Mouse (Mus musculus) heart, adult 2 months (tissue): ENCODE results near the gene Tnnt1. TPM values are rescaled to one million over a fixed set of nuclear protein-coding genes. Genes with fewer than 3 reads are reported as not detected.

ENCODE experiments used
- DNase-seq, 2 experiments: peaks; one replicate each; pipeline ENCODE4 v3.0.0; 2021
- H3K27ac ChIP-seq: fragments of 200-600 bp; 2 replicates; pipeline ENCODE4 v1.8.1; 2022
- H3K27me3 ChIP-seq: fragments of 200-500 bp; 2 replicates; pipeline ENCODE4 v1.6.1; 2012; ENCODE audit warnings: mild to moderate bottlenecking, low read length, inconsistent platforms, mixed read lengths; ENCODE audit not compliant: control insufficient read depth, insufficient read depth
- H3K36me3 ChIP-seq: fragments of 200-500 bp; 2 replicates; pipeline ENCODE4 v1.6.1; 2012; ENCODE audit warnings: low read length, inconsistent platforms; ENCODE audit not compliant: control insufficient read depth, insufficient read depth
- H3K4me1 ChIP-seq: fragments of 200-500 bp; 2 replicates; pipeline ENCODE4 v1.6.1; 2011; ENCODE audit warnings: low read length; ENCODE audit not compliant: control insufficient read depth, insufficient read depth
- H3K4me3 ChIP-seq: fragments of 200-600 bp; 2 replicates; pipeline ENCODE4 v1.8.1; 2022
- H3K79me2 ChIP-seq: fragments of 200-500 bp; replicated peaks from 2 replicates; pipeline ENCODE4 v1.6.1; 2012; ENCODE audit warnings: mild to moderate bottlenecking, inconsistent platforms, low read length, moderate library complexity, mixed read lengths; ENCODE audit not compliant: control insufficient read depth, insufficient read depth
- H3K9ac ChIP-seq: fragments of 200-500 bp; 2 replicates; pipeline ENCODE4 v1.6.1; 2012; ENCODE audit warnings: low read depth, mild to moderate bottlenecking, control low read depth, inconsistent platforms, low read length, mixed read lengths
- CTCF ChIP-seq: fragments of 200-600 bp; IDR thresholded peaks from 2 replicates; pipeline ENCODE4 v1.8.1; 2022; ENCODE audit warnings: antibody characterized with exemption, mild to moderate bottlenecking, moderate library complexity
- EP300 ChIP-seq: fragments of 200-500 bp; IDR thresholded peaks from 2 replicates; pipeline ENCODE4 v1.6.1; 2011; ENCODE audit warnings: low read depth, low read length, control low read depth; ENCODE audit not compliant: insufficient read depth
- POLR2A ChIP-seq: fragments of 200-500 bp; IDR thresholded peaks from 2 replicates; pipeline ENCODE4 v1.6.1; 2011; ENCODE audit warnings: mild to moderate bottlenecking, low read depth, low read length, control low read depth; ENCODE audit not compliant: insufficient read depth
- WGBS: fragments of 180-500 bp; shearing (Covaris S2); methylation state at CpG from one replicate; pipeline ENCODE4 v1.1.7; 2018; 5-methylcytosine and 5-hydroxymethylcytosine counted together
- intact Hi-C: fragments of 180-260 bp; cut with DNase I; formaldehyde crosslinking; loops from one replicate; pipeline ENCODE4 v1.15.1; 2025
- polyA plus RNA-seq: library from polyadenylated mRNA; depleted of rRNA; stranded (reverse); fragments of >200 nt; gene quantifications from 2 replicates; pipeline ENCODE4 v1.2.3, GENCODE M21; 2012
- total RNA-seq, 2 experiments: library from RNA; stranded (reverse); gene quantifications; 2 replicates each; pipeline ENCODE4 v1.2.3; 2021

The Tnnt1 gene
- total and polyA plus RNA-seq, 3 experiments = 9.2 to 19.7 (median 15.6) TPM

GRCm38 (mm10) chr7:4515853-4516252 lies 329 bp downstream of the Tnnt1 start:
- H3K36me3 ChIP-seq = no peaks in the 10 kb centered on the region; the same call in 1 of the 2 replicates
- DNase-seq = no peak
- no peak overlapping the region for H3K4me3 ChIP-seq
- intact Hi-C loops = no loop called here
- peaks cover 10% of the 10 kb centered on the region for H3K4me1 ChIP-seq
- TF ChIP-seq EP300 = 0 out of 2 replicates have a peak, but pooled peaks have one; percentile 18
- TF ChIP-seq CTCF = no peak
- TF ChIP-seq POLR2A = peak; percentile 88
- no peak overlapping the region for H3K9ac ChIP-seq
- no peaks in the 10 kb centered on the region for H3K79me2 ChIP-seq
- WGBS = 58% methylated on average over 6 of the region's 6 CpGs
- peak overlapping the region; percentile 31 for H3K27ac ChIP-seq
- H3K27me3 ChIP-seq = no peaks in the 10 kb centered on the region

- TF ChIP-seq CTCF (no peak), EP300 (no peak), POLR2A (no peak)
Measured at GRCm38 (mm10) chr7:4513829-4514712, 2.1 kb downstream of the Tnnt1 start.

GRCm38 (mm10) chr7:4513236-4513635 lies 2.9 kb downstream of the Tnnt1 start:
- WGBS = 21% methylated on average over 13 of the region's 13 CpGs
- TF ChIP-seq POLR2A (no peak), EP300 (0 out of 2 replicates have a peak, but pooled peaks have one; percentile 20)
- Histone ChIP-seq H3K4me1 (peaks cover 11% of the 10 kb centered on the region), H3K4me3 (no peak overlapping the region), H3K79me2 (no peaks in the 10 kb centered on the region), H3K36me3 (no peaks in the 10 kb centered on the region; the same call in 1 of the 2 replicates), H3K27ac (no peak overlapping the region), H3K27me3 (no peaks in the 10 kb centered on the region), H3K9ac (no peak overlapping the region)
- DNase-seq = peak; percentile 58 to 66
- intact Hi-C loops = loop anchor here (5.0 kb wide), 1 partner anchor 36 kb away; no protein-coding TSS in a partner anchor

More at GRCm38 (mm10) chr7:4513829-4514712, 2.1 kb downstream of the Tnnt1 start:
- 38% methylated on average over 6 of the region's 6 CpGs for WGBS
- H3K9ac ChIP-seq = peak overlapping the region; percentile 39; the same call in 1 of the 2 replicates
- intact Hi-C loops = loop anchor here (5.0 kb wide), 1 partner anchor 37 kb away; no protein-coding TSS in a partner anchor
- no peaks in the 10 kb centered on the region; the same call in 1 of the 2 replicates for H3K36me3 ChIP-seq
- H3K27ac ChIP-seq = peak overlapping the region; percentile 12; the same call in 1 of the 2 replicates
- no peak overlapping the region for H3K4me3 ChIP-seq
- no peak for DNase-seq
- peaks cover 12% of the 10 kb centered on the region for H3K4me1 ChIP-seq
- H3K79me2 ChIP-seq = no peaks in the 10 kb centered on the region
- no peaks in the 10 kb centered on the region for H3K27me3 ChIP-seq

GRCm38 (mm10) chr7:4511489-4512224 lies 4.5 kb downstream of the Tnnt1 start:
- H3K9ac ChIP-seq = peak overlapping the region; percentile 23; the same call in 1 of the 2 replicates
- H3K27ac ChIP-seq = peak overlapping the region; percentile 8; the same call in 1 of the 2 replicates
- H3K79me2 ChIP-seq = no peaks in the 10 kb centered on the region
- 12% methylated on average over 8 of the region's 8 CpGs for whole genome bisulfite sequencing
- H3K36me3 ChIP-seq = no peaks in the 10 kb centered on the region; the same call in 1 of the 2 replicates
- TF ChIP-seq CTCF (no peak), POLR2A (no peak), EP300 (no peak)
- peak in 1 of 2 experiments; percentile 41 for DNase-seq
- intact Hi-C loops = loop anchor here (5.0 kb wide), 1 partner anchor 34 kb away; no protein-coding TSS in a partner anchor
- H3K4me1 ChIP-seq = peaks cover 11% of the 10 kb centered on the region
- H3K4me3 ChIP-seq = no peak overlapping the region
- H3K27me3 ChIP-seq = no peaks in the 10 kb centered on the region

- H3K36me3 ChIP-seq = no peaks in the 10 kb centered on the region; the same call in 1 of the 2 replicates
- H3K9ac ChIP-seq = no peak overlapping the region
- intact Hi-C loops = loop anchor here (5.0 to 10.0 kb wide), 3 partner anchors 33 to 405 kb away; partner anchors contain the start of genes Leng8 and Zfp628
- DNase-seq = peak; percentile 85 to 86
- no peak overlapping the region for H3K27ac ChIP-seq
- WGBS = 13% methylated on average over 24 of the region's 24 CpGs
- no peaks in the 10 kb centered on the region for H3K27me3 ChIP-seq
- no peaks in the 10 kb centered on the region for H3K79me2 ChIP-seq
- H3K4me1 ChIP-seq = peaks cover 13% of the 10 kb centered on the region
- peak; percentile 71; the same call in 1 of the 2 replicates for TF ChIP-seq EP300
- peak; percentile 100 for TF ChIP-seq CTCF
- no peak for TF ChIP-seq POLR2A
- H3K4me3 ChIP-seq = no peak overlapping the region
Measured at GRCm38 (mm10) chr7:4509863-4510608, 6.1 kb downstream of the Tnnt1 start.
